Mouse (Mus musculus) myocyte (in vitro differentiated cells): ENCODE measurements around the gene Utp20. TPM values are rescaled to one million over a fixed set of nuclear protein-coding genes. Genes with fewer than 3 reads are reported as not detected.
A peak's percentile ranks its signal among the peaks of the same experiment; 100 is the strongest.

Experiments used
- H3K27me3 ChIP-seq: one replicate; pipeline ENCODE4 v1.6.1; 2011; ENCODE audit not compliant: control insufficient read depth, insufficient read depth, insufficient read length
- H3K36me3 ChIP-seq: one replicate; pipeline ENCODE4 v1.6.1; 2011; ENCODE audit not compliant: control insufficient read depth, insufficient read depth
- H3K4me2 ChIP-seq: one replicate; pipeline ENCODE4 v1.6.1; 2011; ENCODE audit warnings: low read depth, control low read depth
- H3K4me3 ChIP-seq: one replicate; pipeline ENCODE4 v1.5.1; 2011; ENCODE audit warnings: mild to moderate bottlenecking, control low read depth, moderate library complexity
- H3K79me2 ChIP-seq: one replicate; pipeline ENCODE4 v1.6.1; 2011; ENCODE audit not compliant: control insufficient read depth, insufficient read depth
- H3ac ChIP-seq: one replicate; pipeline ENCODE4 v1.6.1; 2011; ENCODE audit not compliant: control insufficient read depth, insufficient read length
- CEBPB ChIP-seq: IDR thresholded peaks from 2 replicates; pipeline ENCODE4 v1.6.1; 2011; ENCODE audit warnings: mild to moderate bottlenecking, moderate library complexity; ENCODE audit not compliant: poor library complexity, insufficient read depth, severe bottlenecking
- E2F4 ChIP-seq: IDR thresholded peaks from one replicate; pipeline ENCODE4 v1.6.1; 2011; ENCODE audit warnings: mild to moderate bottlenecking, control low read depth, moderate library complexity; ENCODE audit not compliant: insufficient read depth
- MAX ChIP-seq: IDR thresholded peaks from one replicate; pipeline ENCODE4 v1.6.1; 2011; ENCODE audit warnings: low read depth, mild to moderate bottlenecking, control low read depth
- MYOD1 ChIP-seq, 3 experiments: IDR thresholded peaks; one replicate each; pipeline ENCODE4 v1.6.1; 2011; ENCODE audit warnings: control low read depth in 2 of 3, low read depth in 2 of 3, mild to moderate bottlenecking in 2 of 3, moderate library complexity in 1 of 3; ENCODE audit not compliant: insufficient read length in 2 of 3, control insufficient read depth in 1 of 3
- MYOG ChIP-seq, 3 experiments: IDR thresholded peaks; one replicate each; pipeline ENCODE4 v1.6.1; 2011; ENCODE audit warnings: control low read depth in 2 of 3, low read depth in 2 of 3, mild to moderate bottlenecking in 2 of 3; ENCODE audit not compliant: insufficient read length in 2 of 3, control insufficient read depth in 1 of 3, insufficient read depth in 1 of 3
- POLR2A ChIP-seq: IDR thresholded peaks from one replicate; pipeline ENCODE4 v1.6.1; 2011; ENCODE audit warnings: low read depth, mild to moderate bottlenecking, control low read depth, moderate library complexity; ENCODE audit not compliant: insufficient read length
- POLR2AphosphoS2 ChIP-seq: IDR thresholded peaks from one replicate; pipeline ENCODE4 v1.6.1; 2011; ENCODE audit warnings: low read depth, control low read depth; ENCODE audit not compliant: insufficient read length
- REST ChIP-seq: IDR thresholded peaks from one replicate; pipeline ENCODE4 v1.6.1; 2011; ENCODE audit warnings: mild to moderate bottlenecking, control low read depth, moderate library complexity; ENCODE audit not compliant: insufficient read depth, insufficient read length
- SRF ChIP-seq: IDR thresholded peaks from one replicate; pipeline ENCODE4 v1.6.1; 2011; ENCODE audit warnings: low read depth; ENCODE audit not compliant: control insufficient read depth, insufficient read length
- TCF12 ChIP-seq: IDR thresholded peaks from one replicate; pipeline ENCODE4 v1.6.1; 2011; ENCODE audit warnings: mild to moderate bottlenecking, control low read depth; ENCODE audit not compliant: poor library complexity, insufficient read depth, severe bottlenecking
- TCF3 ChIP-seq: IDR thresholded peaks from one replicate; pipeline ENCODE4 v1.6.1; 2011; ENCODE audit warnings: low read depth, control low read depth; ENCODE audit not compliant: insufficient read length
- USF1 ChIP-seq: IDR thresholded peaks from one replicate; pipeline ENCODE4 v1.6.1; 2011; ENCODE audit warnings: low read depth, mild to moderate bottlenecking, control low read depth, moderate library complexity
- polyA plus RNA-seq: library from polyadenylated mRNA; unstranded; fragments of >200 nt; fragmentation: generic; extraction: Trizol; gene quantifications from one replicate; pipeline ENCODE4 v1.2.1, GENCODE M21; 2012; ENCODE audit warnings: missing spikeins

The Utp20 gene
- 11.5 TPM for polyA plus RNA-seq

DNA sequence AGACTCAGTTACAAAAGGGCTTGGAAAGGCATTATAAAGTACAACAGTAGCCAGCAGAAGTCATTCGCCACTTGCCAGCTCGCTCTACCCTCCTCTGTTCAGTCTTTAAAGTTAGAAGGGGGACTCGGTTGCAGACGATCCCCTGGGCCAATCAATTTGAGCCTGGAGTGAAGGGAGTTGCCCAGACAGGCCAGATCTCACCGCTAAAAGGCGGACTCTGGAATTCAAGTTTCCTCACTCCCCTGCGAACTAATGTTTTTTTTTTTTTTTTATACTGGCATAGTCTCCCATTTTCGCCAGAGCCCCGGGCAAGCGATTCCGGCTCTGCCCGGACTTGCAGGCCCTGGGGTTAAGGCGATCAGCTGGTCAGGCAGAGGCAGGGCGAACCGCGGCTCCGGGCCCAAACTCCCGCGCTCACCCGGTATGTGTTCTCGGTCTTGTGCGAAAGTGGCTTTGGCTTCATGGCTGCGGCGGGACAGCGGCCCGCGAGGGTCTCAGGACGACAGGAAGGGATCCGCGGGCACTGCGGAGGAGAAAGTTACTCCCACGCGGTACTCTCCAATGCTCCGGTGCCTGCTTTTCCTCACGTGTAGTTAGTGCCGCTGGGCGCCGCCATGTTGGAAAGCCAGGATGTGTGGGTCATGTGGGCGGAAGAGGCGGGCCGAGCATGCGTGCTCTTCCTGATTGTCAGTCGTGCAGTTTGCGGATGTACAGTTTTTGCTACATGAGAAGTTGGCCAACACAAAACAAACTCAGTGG lies at the start of gene Utp20:
TSS of gene Utp20 (minus strand) at position 617 of the 759 bp plus-strand sequence.
- Histone ChIP-seq H3K27me3 (no peaks in the 10 kb centered on the region), H3K4me3 (peak within 1 kb of the TSS; percentile 61), H3K79me2 (peaks cover 9% of the 10 kb centered on the region), H3ac (peak within 1 kb of the TSS; percentile 56), H3K4me2 (peak within 1 kb of the TSS; percentile 74), H3K36me3 (peaks cover 11% of the 10 kb centered on the region)
- no peak for TF ChIP-seq CEBPB
- TF ChIP-seq POLR2A: peak; percentile 72
- no peak for TF ChIP-seq MYOD1 (IDR thresholded peaks at IDR 0.05; ENCODE audit: control insufficient read depth in 1 of 3, insufficient read length in 2 of 3, low read depth in 2 of 3)
- TF ChIP-seq USF1: peak; percentile 99
- TF ChIP-seq TCF12: no peak
- peak; percentile 58 for TF ChIP-seq POLR2AphosphoS2
- TF ChIP-seq SRF: no peak
- TF ChIP-seq MYOG (IDR thresholded peaks at IDR 0.05; ENCODE audit: control insufficient read depth in 1 of 3, insufficient read depth in 1 of 3, insufficient read length in 2 of 3, low read depth in 2 of 3): no peak
- peak; percentile 87 for TF ChIP-seq MAX
- peak; percentile 4 for TF ChIP-seq E2F4
- no peak for TF ChIP-seq REST
- no peak for TF ChIP-seq TCF3

DNA sequence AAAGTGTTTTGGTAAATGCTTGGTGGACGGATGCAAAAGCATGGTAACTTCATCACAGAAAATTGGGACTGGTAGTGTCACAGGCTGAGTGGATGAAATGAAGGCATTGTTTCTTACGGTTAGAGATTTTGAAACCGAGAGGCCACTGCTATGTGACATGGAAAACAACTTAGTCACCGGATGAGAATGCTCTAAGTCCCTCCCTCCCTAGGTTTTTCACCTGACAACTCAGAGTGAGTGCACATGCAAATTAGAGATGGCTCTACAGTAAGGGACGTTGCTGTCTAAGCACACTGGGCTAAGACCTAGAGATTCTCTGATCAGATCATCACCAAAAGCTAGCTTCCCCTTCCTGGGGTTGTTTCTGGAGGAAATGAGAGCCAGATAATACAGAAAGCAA lies 48.3 kb upstream of the Utp20 start:
- Histone ChIP-seq H3K27me3 (no peaks in the 10 kb centered on the region), H3K4me3 (no peak overlapping the region), H3ac (no peak overlapping the region), H3K4me2 (no peak overlapping the region), H3K36me3 (no peaks in the 10 kb centered on the region), H3K79me2 (no peaks in the 10 kb centered on the region)
- no peak for TF ChIP-seq MAX
- no peak for TF ChIP-seq E2F4
- TF ChIP-seq TCF3: no peak
- no peak for TF ChIP-seq MYOG (IDR thresholded peaks at IDR 0.05; ENCODE audit: control insufficient read depth in 1 of 3, insufficient read depth in 1 of 3, insufficient read length in 2 of 3, low read depth in 2 of 3)
- TF ChIP-seq USF1: no peak
- no peak for TF ChIP-seq TCF12
- TF ChIP-seq MYOD1 (IDR thresholded peaks at IDR 0.05; ENCODE audit: control insufficient read depth in 1 of 3, insufficient read length in 2 of 3, low read depth in 2 of 3): no peak
- no peak for TF ChIP-seq CEBPB
- no peak for TF ChIP-seq POLR2AphosphoS2
- no peak for TF ChIP-seq REST
- no peak for TF ChIP-seq POLR2A
- no peak for TF ChIP-seq SRF

DNA sequence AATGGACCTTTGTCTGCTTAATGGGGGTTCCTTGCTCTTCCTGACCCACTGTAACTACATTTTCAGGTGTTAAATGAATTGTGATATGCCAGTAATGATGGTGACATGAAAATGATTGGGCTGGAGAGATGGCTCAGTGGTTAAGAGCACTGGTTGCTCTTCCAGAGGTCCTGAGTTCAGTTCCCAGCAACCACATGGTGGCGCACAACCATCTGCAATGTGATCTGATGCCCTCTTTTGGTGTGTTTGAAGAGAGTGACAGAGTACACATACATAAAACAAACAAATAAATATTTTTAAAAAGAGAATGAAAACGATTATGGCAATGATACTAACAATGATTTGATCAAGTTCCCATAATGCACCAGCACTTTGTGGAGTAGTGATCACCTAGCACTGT lies 39.4 kb upstream of the Utp20 start:
- Histone ChIP-seq H3ac (no peak overlapping the region), H3K79me2 (no peaks in the 10 kb centered on the region), H3K4me3 (no peak overlapping the region), H3K4me2 (no peak overlapping the region), H3K27me3 (no peaks in the 10 kb centered on the region), H3K36me3 (no peaks in the 10 kb centered on the region)
- TF ChIP-seq MAX (no peak), MYOG (IDR thresholded peaks at IDR 0.05; ENCODE audit: control insufficient read depth in 1 of 3, insufficient read depth in 1 of 3, insufficient read length in 2 of 3, low read depth in 2 of 3) (no peak), REST (no peak), MYOD1 (IDR thresholded peaks at IDR 0.05; ENCODE audit: control insufficient read depth in 1 of 3, insufficient read length in 2 of 3, low read depth in 2 of 3) (no peak), SRF (no peak), E2F4 (no peak), POLR2A (no peak), CEBPB (no peak), POLR2AphosphoS2 (no peak)

GRCm38 (mm10) chr10:88862293-88862692 lies 35.7 kb upstream of the Utp20 start:
- no peaks in the 10 kb centered on the region for H3K36me3 ChIP-seq
- no peaks in the 10 kb centered on the region for H3K79me2 ChIP-seq
- H3K4me3 ChIP-seq: no peak overlapping the region
- no peak overlapping the region for H3K4me2 ChIP-seq
- no peaks in the 10 kb centered on the region for H3K27me3 ChIP-seq
- H3ac ChIP-seq: no peak overlapping the region
- TF ChIP-seq TCF3 (no peak), USF1 (no peak), MYOD1 (IDR thresholded peaks at IDR 0.05; ENCODE audit: control insufficient read depth in 1 of 3, insufficient read length in 2 of 3, low read depth in 2 of 3) (no peak), CEBPB (no peak), POLR2A (no peak), REST (no peak), MAX (no peak), TCF12 (no peak), SRF (no peak), POLR2AphosphoS2 (no peak), MYOG (IDR thresholded peaks at IDR 0.05; ENCODE audit: control insufficient read depth in 1 of 3, insufficient read depth in 1 of 3, insufficient read length in 2 of 3, low read depth in 2 of 3) (no peak), E2F4 (no peak)
